Mouse (Mus musculus) lung, postnatal 14 days (tissue): ENCODE measurements around the gene Nhlrc4.

Experiments used
- DNase-seq: peaks from one replicate; pipeline ENCODE4 v3.0.0; 2021

Nhlrc4 gene

DNA sequence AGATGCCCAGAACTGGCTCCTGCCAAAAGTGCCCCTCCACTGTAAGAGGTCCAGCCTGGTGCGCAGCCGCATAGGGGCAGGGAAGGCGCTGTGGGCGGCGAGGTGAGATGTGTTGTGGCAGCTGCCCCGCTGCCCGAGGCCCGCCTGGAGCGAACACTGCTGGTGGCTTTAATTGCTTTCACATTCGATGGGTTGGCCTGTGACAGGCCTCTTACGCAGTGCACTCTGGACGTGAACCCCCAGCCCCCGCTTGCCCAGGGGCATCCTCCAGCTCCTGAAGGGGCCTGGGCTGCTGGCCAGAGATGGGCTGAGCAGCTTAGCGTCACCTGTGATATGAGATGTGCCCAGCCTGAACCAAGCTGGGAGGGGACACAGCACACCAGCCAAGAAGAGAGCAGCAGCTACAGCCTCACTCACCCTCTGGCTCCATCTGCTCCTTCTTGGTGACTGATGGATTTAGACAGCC is 12.9 kb upstream of the Nhlrc4 start:
- DNase-seq = no peak

DNA sequence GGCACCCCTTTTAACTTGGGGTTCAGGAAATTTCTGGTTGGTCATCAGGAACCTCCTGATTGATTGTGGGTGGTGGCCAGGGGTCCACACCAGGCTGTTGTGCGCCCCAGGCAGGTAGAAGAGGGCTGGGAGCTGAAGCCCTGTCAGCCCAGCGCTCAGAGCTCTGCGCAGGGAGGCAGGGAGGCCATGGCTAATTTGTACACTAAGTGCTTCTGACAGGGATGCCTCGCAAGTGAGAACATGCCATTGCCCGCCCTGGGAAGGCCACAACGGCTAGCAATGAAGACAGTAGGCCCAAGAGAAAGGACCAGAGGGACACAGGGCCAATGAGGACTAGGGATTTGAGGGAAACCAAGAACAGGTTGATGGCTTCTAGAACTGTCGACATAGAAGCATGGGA is 11.9 kb upstream of the Nhlrc4 start:
- DNase-seq = no peak

DNA sequence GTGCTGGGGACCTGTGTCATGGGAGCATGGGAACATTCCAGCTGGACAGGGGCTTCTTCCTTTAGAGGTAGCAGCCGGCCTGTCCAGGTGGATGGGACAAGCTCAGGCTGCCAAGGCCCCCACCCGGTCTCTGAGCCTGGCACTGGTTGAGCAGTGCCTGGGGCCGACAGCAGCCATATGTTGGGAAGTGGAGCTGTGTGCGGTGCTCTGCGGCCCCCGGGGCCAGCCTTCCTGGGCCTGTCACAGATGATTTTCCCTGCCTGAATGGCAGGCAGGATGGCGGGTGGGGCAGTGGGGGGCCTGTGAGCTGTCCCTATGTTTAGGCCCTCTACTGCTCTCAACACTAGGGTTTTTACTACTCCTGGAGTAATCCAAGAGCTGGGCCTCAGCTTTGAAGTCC is 11.4 kb upstream of the Nhlrc4 start:
- no peak for DNase-seq

DNA sequence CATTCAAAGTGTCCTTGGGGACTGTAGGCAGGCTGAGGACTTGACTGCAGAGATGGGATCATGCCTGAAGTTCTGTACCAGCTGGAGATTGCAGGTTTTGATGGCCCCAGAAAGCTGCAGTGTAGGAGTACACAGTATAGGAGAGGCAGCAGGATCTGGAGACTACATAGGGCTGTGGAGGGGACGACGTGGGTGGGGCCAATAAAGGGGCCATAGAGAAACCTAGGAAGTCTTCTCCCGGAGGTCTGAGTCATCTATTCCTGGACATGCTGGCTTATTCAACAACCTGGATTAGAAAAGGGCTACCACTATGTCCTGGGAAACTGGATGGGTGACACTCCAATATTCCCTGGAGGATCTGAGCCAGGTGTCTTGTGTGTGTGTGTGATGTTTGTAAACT is 11.0 kb upstream of the Nhlrc4 start:
- DNase-seq = no peak

DNA sequence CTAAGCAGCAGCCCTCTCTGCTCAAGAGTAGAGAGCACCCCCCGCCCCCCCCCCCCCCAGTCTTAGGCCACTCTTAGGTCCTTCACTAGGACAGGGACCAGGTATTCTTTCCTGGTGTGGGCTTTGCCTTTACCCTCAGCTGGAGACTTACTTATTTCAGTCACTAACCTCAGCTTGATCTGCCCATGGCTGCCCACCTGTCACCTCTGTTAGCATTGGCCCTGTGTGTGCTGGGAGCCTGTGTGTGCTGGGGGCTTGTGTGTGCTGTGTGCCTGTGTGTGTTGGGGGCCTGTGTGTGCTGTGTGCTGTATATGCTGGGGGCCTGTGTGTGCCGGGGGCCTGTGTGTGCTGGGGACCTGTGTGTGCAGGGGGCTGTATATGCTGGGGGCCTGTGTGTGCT is 9.9 kb upstream of the Nhlrc4 start:
- DNase-seq = no peak

DNA sequence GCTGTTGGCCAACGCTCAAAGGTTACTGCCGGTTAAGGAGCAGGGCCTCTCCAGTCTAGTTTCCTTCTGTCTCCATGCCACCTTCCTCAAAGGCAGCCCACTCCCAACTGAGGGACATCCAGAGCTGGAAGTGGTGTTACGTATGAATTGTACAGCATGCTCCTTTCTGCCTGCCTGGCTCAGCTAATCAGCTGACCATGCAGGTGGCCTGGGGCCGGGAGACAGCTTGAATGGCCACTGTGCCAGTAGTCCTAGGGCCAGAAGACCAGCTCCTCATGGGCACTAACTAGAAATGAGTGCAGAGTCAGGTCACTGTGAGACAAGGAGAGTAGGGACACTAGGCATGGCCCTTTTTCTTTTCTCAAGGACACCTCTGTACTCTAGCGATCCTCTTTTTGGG is 8.4 kb upstream of the Nhlrc4 start:
- DNase-seq = no peak

DNA sequence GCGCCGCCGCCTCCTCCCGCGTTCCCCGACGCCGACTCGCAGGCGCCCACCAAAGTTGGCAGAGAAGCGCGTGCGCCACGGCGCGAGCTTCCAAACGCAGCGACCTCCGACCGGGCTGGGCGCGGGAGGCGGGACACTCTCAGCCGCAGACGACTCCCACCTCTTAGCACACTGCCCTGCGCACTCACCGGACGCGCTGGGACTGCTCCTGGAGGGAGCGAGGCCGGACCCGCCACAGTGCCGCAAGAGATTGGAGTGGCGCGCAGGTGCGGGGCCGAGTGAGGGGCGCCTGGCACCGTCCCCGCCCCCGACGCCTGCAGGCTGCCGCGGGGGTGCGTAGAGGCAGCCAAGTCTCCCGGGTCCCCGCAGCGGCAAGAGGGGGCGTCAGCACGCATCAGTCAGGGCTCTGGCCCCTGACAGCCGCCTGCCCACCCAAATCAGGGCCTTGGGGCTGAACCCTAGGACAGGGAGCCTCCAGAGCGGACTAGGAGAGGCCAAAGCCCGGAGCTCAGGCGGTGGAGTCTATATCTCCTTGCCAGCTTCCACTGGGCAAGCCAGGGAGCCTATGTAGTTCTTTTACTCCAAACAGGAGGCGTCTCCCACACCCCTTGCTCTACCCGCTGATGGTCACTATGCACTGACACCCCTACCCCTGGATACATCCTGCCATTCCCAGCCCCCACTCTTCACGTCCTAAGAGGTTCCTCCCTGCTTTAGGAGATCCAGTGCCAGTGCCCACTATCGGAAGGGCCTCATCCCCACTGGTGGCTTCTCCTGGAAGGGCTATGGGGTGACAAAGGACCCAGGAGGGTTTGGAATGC is 7.3 kb upstream of the Nhlrc4 start, which contains the start of gene A930017K11Rik:
Gene A930017K11Rik, minus strand, starts transcription at position 763 of the 821 bp plus-strand sequence.
- DNase-seq = no peak

DNA sequence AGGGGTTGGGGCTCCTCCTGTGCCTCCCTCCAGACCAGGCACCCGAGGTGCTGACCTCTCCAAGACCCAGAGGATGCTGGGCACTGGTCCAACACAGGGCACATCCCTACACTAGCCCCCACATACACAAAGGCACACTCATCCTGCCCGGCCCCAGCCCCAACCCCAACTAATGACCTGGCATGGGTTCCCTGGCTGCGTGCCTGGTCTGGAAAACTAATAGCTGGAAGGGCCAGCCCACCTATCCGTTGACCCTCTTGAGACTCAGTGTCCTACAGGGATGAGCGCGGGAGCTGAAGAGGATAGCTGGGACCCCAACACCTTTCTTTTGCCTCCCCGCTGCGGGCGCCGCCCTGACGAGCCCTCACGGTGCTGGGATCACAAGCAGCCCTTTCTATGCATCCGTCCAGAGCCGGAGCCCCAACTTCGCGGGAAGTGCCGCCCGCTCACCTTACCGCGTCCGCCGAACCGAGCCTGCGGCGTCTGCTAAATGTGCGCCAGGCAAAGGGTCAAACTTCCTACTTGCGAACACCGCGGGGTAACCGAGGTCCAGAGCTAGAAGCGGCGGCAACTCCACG is 6.6 kb upstream of the Nhlrc4 start:
- no peak for DNase-seq

DNA sequence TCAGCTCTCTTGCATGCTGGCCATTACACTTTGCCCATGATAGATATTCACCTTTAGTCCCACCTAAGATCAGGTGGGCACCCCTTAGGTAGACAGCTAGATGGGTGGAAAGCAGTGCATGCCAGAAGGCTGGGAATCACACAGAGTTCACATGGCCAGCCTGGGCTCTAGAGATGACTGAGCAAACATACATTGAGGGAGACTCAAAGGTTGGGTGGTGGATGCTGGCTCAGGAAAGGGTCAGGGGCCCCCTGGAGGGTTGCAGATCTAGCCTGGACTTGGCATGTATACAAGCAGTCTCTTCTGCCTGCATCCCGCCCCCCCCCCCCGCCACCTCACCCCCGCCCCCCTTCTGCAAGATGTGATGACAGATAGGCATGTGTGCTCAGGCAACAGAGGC is 5.9 kb upstream of the Nhlrc4 start:
- no peak for DNase-seq

DNA sequence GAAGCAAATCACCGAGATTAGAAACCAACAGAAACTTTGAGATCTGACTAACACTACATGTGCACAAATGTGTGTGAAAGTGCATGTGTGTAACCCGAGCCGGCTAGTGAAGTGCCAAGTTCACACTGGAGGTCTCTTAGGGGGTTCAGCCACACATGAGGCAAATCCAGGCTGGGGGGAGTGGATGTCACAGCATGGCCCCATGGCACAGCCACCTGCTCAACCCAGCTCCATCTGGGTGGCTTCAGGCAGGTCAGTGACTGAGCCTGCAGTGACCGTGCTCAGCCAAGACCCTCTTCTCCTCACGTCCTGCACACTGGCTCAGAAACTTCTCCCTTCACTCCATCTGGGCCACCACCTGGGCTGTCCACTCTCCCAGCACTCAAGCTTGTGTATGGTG is 5.2 kb upstream of the Nhlrc4 start:
- no peak for DNase-seq

DNA sequence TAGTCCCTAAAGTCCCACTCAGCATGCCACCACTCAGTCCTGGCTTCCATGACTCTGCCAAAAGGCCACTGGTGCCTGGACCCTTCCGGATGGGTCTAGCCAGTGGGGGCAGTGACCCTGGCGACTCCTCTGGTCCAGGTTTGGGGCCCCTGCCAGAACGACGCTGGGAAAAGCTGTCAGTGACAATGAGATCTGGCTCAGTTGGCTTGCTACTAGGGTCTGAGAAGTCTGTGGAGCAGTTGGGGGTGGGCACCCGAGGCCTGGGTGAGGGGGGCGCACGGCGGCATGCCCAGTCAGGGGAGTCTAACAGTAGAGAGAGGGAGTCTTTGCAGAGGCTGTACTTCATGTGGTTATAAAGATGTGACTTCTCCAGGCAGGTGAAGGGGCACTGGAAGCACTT is 3.3 kb upstream of the Nhlrc4 start:
- DNase-seq = no peak

DNA sequence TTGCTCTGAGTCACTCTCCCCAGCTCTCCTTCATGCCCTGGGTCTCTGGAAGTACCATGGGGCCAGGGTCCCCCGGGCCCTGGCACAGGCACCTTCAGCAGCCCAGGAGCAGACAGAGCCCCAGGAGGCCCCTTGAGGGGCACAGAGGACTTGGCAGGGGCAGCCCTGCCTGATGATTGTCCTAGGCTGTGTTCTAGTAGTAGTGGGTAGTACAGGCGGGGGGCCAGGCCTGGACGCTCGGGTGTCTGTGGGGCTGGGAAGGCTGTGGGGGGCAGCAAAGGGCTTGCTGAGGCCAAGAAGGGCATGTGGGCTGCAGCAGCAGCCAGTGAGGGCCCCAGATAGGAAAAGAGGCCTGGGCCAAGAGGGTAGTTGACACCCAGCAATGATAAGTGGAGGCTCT is 2.8 kb upstream of the Nhlrc4 start:
- DNase-seq = no peak

DNA sequence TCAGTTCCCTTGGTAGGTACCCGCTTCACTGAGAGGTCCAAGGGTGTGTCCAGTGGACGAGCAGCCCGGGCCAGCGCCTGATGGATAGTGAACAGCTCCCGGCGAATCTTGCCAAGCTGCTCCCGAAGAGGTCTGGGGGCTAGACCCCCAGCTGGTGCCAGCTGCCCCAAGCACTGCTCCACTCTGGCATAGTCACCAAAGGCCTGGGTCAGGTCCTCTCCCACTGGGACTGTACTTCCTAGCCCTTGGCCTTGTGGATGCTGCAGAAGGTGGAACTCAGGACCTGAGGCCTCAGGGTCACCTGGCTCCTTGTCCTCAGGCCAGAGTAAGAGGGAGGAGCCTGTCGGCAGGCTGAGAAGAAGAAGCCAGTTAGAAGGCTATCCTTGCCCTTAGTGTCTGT is 2.1 kb upstream of the Nhlrc4 start:
- no peak for DNase-seq

DNA sequence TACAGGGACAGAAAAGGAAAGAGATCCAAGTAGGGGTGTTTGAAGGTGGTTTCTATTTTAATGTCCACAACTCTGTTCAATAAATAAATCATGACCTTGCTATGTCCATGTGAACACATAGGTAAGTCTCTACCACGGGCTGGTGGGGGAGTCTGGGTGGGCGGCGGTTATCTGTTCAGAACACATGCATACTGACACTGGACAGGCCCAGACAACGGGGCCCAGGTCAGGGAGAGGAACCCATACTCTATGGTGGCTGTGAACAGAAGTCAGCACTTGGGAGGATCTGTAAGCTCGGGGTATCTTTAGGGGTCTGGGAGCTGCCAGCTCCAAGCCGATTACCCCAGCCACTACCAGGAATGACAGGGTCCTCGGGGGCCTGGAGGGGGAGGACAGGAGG is 1.6 kb upstream of the Nhlrc4 start:
- DNase-seq = no peak

DNA sequence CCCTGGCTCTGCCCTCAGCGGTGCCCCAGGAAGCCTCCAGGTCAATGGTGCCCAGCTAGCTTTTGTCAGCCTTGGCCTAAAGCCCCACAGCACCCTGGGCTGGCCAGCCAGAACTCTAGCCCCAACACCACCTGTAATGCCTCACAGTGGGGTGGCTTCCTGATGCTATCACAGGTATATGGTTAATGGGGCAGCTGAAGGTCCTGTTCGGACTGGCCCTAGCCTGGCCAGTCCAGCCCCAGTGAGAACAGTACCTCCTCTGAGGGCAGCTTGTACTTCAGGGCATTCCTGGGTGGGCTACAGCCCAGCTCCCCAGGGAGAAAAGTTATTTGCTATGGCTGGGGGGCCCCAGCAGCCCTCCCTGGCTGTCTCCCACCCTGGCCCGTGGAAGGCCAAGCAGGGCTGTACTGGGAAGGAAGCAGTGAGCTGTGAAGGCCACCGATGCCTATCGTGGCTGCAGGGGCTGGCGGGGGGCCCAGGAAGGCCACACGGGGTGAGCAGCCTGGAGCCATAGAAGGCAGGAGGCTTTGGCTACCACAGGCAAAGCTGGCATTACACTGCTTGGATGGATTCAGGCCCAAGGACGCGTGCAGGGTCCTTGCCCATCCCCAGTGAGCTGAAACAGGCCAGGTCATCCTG is 875 bp upstream of the Nhlrc4 start:
- DNase-seq = no peak

DNA sequence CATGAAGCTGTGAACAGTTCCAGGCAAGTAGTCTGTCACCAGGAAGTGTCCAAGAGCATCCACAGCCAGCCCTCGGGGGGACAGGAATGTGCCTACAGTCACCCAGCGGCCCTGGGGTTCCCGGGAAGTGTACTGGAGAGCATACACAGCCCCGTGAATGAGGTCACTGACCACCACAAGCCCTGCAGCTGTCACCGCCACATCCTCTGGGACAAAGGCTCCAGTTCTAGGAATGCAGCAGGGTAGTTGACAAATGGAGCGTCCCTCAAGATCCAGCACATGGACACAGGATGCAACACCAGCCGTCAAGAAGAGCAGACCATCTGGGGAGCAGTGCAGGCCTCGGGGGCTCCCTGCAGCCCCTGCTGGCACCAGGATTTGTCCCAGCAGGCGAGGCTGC is 992 bp downstream of the Nhlrc4 start:
- no peak for DNase-seq

DNA sequence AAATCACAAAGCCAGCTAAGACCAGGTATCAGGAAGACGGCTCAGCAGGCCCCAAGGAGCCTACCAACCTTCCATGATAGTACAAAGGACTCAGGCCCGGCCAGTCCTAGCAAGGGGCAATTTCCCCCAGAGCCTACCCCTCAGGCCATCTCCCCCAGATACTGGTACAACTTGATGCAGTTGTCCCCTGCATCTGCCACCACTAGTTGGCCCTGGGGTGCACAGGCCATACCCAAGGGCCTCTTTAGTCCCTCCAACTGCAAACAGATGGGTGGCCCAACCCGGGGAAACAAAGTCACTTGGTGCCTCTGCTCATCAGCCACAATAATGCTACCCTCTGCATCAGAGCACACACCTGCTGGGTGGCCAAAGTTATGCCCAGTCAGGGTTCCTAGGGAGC is 1.5 kb downstream of the Nhlrc4 start:
- DNase-seq = no peak

DNA sequence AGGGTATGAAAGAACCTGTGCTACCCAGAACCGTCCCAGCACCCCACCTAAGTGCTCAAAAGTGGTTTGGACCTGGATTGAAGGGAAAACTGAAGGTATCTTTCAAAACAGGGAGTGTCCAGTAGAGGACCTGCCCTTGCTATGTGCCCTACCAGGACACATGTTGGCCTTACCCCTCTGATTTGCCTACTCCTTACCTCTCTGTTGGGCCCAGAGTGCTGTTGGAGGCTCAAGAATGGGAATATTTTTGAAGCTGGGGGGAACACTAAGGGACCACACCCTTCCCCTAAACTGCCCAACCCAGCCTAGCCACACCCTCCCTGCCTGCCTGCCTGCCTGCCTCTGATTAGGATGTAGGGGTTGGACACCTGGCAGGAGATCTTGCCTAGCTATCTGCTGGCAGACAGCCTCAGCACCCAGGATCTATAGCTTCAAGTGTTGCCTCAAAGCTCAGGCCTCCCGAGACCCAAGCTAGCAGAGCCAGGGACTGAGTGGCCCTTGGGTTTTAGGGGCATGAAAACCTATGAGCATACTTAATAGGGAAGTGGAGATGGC is 2.1 kb downstream of the Nhlrc4 start:
- DNase-seq = no peak

DNA sequence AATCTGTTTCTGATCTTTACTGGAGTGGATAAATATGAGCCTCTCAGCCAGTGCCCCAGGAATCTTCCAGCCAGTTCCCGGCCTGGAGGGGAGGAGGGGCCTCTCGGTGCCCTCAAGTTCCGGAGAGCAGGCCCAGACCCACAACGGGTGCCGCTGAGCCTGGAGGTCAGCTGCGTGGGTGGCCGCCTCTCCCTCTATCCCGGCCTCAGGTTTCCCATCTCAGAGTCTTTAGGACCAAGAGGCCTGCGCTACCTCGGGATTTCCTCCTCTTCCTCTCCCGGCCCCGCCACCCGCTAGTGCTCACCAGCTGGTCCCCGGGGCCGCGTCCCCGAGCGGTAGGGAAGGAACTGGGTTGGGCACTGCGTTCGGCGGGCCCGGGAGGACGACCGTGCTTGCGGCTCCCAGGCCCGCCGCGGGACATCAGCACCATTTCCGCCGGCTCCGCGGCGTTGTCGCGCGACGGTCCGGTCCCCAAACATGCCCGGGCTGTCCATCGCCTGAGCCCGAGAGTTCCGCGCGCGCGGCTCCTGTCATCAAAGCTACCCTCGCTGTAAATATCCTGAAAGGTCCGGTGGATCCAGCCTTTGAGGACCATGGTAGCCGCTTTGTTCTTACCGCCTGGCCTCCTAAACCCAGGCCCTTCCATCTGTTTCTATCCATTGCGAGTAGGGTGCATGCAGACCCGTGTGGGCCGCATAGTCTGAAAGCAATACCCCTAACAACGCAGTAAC is 3.1 kb downstream of the Nhlrc4 start:
- DNase-seq = peak; percentile 84

DNA sequence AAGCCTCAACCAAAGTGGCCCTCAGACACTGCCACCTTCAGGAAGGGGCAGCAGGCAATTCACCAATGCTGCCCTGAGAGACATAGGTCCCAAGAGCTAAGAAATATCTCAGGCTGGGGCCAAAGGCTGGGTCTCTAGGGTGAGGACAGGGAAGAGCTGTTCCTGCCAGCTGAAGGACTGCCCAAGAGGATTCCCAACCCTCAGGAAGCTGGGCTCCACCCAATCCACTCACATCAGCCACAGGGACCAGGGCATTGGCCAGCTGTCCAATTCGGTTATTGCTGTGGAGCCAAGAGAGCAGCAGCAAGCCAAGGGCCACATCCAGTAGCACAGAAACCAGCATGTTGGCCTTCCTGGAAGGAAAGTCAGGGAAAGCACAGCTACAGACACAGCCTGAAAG is 10.2 kb downstream of the Nhlrc4 start:
- DNase-seq = no peak

DNA sequence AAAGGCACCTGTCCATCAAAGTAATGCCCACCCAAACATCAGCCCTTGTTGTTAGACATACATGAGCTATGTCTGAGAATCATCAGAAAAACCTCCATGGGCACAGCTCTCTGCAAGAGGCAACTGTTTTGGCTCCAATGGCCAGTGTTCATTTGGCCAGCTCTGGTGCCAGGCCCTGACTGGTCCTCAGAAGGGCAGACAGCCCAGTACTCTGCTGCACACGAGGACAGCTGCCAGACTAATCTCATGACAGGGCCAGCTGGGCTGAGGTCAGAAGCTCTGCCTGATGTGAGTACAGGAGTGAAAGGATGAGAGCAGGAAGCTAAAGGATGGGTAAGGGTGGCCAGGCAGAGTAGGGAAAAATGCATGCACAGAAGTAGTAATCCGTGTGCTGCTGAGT is 19.4 kb downstream of the Nhlrc4 start:
- DNase-seq = no peak

DNA sequence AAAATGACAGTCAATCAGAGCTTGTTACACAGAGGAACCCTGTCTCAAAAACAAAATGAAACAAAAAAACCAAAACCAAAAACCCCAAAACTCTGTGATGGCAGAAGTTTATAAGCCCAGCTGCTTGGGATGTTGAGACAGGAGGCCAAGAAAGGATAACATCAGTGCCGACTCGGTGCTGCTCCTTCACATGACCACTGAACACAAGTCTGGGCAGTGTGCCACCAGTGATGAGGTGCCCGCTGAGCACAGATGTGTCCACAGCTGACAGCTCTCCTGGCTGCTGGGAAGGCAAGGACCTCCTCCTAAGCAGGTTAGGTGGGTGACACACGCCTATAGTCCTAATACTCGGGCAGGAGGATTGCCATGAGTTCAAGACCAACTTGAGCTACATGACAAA is 22.6 kb downstream of the Nhlrc4 start:
- DNase-seq = no peak
